Mouse (Mus musculus) heart, adult 9 months (tissue): ENCODE measurements around the gene Lcp1.

Experiments used
- DNase-seq, 2 experiments: peaks; one replicate each; pipeline ENCODE4 v3.0.0; 2022; ENCODE audit warnings: low spot score in 2 of 2

Lcp1 gene

DNA sequence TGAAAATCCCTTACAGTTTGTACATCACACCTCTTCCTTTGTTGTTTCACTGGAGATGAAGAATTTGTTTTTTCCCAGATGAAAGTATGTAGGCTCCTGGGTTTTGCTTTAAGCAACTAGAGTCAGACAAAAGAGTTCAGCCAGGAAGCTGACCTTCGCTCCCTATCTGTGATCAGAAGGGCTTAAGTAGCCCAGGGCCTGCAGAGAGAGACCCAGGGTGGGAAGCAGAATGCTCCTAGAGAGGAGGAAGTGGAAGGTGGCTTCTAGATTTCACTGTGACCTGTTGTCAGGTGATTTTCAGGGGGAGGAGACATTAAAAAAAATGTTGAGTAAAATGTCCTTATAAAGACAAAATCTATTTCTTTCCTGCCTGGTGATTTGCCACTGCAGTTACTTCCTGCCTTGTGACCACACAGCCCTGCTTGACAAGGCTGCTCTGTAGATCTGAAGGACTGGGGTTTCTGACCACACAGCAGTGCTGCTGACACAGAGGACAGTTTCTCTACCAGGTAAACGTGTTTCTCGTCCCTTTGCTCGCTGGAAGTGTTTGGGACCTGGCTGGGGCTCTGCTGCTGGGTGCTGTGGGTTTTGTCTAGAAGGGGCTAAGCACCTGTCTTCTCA is 45.6 kb downstream of the Lcp1 start:
- DNase-seq: peak; percentile 14 to 45

DNA sequence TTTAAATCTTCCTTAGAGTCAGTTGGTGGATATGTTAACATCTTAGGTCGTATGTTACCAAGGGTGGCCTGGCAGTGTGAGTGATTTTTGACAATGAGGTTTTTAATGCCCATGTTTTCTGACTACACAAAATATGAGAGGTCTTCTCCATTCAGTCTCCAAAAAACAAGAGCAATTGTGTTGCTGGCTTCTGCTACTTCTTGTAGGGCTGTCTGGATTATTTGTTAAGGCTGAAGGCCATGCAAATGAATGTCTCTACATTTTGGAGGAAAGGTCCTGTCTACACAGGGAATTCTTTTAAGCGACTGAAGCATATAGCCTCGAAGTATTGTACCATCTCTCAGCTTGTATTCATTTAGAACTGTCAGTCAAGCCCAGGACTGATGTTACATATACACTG is 46.5 kb downstream of the Lcp1 start:
- no peak for DNase-seq

DNA sequence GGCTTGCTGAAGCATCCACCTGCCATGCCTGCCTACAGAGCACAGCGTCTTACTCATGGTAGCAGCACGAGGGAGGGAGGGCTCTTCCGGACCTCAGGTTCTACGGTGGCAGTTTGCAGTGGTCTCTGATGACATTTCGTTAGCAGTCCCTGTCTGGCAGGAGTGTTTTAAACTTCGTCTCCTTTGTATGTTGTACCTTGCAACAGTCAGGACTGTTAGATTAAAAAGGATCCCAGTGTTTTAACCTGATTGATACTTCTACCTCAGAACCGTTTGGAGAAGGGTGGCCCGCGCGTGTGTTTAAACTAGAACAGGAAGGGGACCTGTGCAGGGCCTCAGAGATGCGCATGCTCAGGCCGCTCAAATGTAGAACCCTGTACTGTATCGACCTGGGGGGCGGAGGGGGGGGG is 47.5 kb downstream of the Lcp1 start:
- no peak for DNase-seq

DNA sequence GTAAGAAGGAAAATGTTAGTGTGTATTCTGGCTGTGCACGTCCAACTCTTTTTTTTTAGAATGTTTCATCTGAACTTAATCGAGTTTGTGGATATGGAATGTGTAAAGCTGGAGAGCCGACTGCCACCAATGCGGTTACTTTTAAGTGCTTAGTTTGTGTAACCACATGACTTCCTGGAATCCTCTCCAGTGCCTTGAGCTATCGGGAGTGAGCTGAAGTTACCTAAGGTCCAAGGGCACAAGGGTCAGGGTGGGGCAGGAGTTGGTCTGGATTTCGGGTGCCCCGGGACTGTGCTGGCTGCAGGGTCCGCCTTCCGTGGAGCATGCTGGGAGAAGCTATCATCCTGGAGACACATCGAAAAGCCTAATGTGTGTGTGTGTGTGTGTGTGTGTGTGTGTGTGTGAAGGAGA is 47.9 kb downstream of the Lcp1 start:
- DNase-seq: no peak

DNA sequence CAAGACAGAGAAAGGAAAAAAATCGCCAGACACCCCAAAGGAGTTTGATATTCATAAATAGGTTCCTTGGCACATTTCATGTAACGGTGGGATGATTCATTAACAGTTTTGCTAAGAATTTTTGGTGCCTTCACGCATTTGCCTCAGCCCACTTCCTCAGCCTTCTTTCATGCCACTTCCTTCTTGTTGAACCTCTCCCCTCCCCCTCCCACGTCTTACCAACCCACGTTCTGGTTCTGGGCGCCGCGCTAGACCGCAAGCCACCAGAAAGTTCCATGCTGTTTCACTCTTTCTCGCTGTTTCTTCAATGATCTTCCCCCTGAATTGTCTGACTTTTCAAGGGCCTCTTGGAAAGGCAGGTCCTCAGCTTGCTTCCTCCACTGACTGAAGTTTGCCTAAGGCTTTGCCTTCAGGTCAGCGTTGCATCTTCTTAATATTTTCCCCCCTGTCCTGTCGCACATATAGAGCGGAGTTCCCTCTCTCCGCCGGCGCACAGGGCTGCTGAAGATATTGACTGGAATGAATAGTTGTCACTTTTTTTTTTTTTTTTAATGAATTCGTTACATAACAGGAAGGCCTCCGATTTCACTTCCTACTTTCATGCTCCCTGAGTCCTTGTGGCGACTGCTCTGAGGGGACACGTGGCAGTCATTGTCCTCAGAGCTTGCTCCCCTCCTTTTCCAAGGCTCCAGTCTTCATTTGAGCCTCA is 48.5 kb downstream of the Lcp1 start:
- peak in 1 of 2 experiments; percentile 21 for DNase-seq

DNA sequence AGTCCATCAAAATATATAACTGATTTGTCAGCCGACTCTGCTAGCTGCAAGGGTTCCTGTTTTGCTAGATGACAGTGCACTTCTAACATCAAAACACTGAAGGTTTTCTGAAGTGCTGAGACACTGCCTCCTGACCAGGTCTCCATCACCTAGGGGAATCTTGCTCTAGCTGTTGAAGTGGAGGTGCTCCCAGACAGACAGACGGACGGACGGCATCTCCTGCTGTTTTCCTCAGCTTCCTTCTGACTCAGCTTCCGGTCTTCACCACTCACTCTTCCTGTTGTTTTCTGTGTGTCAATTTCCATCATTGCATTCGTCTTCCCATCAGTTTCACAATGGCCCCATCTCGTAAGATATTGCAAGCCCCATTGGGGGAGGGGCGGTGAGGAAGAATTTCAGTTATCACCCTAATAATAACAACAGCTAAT is 49.7 kb downstream of the Lcp1 start:
- DNase-seq: peak in 1 of 2 experiments; percentile 25

DNA sequence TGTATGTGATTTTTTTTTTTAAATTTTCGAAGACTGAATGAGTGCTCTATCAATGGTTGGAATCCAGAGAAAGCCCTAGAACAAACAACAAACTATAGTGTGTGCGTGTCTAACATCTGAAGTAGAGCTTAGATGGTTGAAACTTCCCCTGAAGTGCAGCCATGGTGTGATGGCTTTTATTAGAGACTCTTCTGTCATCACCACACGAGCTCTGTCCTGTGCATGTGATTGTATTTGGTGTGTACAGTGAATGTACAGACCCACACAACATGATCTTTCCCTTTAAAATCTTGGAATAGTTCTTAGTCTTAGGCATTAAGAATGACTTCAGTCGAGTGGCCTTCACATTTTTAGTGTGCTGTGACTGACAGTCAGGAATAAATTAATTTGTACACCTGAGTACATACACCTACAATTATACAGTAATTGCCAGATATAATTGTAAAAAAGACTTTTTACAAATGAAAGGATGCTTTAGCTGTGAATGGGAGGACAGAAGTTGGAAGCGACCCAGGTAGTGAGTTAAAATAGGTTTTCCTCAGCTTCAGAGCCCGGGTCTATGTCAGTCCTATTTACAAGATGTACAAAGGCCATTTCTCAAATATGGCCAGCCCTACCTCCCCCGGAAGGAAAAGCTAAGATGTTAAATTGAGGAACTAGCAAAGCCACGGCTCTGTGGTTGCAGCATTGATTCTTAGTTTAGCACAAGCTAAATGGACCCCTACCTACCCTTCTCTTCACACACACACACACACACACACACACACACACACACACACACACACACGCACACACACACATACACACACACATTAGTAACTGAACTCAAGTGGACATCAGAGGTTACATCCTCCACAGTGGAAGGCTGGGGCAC is 50.4 kb downstream of the Lcp1 start:
- DNase-seq: no peak

DNA sequence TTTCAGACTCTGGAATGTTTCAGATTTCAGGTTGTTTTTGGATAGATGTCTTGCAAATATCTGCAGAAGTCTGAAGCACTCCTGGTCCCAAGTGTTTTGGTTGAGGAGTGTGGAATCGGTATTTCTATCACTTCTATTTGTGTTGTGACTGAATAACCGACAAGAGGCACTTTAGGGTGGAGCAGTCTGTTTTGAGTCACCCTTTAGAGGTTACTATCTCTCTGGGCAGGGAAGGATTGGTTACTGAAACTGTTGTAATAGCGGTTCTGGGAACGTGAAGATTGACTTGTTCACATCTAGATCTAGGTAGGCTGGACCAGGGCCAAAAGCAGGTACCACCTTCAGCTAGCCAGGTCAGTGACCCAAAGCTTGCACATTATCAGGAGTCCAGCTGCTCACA is 51.5 kb downstream of the Lcp1 start:
- DNase-seq: no peak

DNA sequence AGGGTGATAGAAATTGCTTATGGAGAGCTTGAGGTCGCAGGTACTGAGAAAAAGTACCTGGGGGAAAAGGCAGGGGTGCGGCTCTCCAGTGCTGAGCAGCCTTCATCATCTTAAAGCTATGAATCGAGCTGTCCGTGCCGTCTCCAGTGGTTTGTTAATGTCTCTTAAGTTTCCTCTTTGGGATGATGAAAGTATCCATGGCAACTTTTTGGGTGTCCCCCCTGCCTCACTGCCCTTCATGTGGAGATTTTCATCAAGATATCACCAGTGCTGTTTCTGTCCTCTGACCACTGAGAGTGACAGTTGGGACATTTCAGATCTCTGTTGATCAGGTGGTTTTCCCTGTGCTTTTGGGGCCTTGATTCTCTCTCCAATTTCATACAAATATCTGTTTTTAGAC is 51.9 kb downstream of the Lcp1 start:
- DNase-seq: no peak

DNA sequence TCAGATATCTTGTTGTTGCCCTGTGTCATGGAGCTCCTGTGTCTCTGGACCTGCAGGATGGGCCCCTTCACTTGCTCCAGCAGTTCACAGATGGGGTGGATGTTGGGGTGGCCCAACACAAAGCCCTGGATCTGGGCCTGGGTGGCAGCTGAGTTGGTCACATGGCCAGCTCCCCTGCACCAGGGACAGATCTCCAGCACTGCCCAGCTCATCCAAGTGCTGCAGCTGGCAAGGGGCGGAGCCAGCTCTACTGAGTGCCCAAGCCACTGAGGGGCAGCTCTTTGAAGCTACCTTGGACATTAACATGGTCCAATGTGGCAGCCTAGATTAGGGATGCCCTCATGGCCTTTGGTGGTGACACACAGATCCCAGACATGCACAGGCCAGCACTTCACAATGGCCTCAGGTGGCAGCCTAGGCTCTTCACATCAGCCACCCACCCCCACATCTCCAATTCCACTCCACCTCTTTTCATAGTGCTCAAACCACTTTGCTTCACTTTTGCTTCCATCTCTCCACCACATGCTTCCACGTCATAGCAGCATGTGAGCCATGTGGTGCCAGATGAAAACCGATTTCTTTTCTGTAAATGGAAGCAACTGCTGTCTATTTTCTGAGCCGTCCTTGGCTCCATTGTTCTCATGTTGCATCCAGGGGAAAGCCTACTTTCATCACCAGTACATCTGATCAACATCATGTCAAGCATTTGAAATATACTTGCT is 53.3 kb downstream of the Lcp1 start:
- no peak for DNase-seq

DNA sequence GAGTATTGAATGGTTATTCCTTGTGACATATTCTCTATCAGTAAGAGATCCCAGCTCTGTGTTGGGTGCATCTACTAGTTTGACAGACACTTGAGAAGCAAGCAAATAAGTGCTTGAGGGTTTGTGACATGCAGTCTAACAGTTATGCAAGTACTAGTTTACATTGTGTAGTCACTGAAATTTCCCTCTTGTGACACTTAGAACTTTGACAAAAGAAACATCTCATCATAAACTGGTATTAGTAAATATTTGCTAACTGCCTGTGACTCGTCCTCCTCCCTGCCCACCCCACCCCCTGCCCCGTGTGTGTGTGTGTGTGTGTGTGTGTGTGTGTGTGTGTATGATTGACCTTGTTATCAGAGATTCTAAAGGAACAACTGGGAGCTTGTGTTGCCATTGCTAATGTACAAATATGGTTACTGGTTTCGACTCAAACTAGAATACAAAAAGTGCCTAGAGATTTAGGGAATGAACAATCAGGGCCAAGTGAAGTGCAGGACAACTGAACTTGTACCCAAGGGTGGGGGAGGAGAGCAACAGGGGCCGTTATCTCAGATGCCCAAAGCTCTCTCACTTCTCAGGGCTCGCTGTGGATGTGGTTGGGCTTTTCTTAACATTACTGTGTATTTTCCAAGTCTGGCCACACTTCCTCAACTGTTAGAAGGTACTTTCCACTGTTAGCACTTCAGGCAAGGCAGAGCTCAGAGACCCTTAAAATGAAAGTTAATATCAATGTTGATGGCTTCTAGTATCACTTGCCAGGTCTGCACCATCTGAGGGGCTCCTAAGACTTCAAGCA is 55.1 kb downstream of the Lcp1 start:
- no peak for DNase-seq

DNA sequence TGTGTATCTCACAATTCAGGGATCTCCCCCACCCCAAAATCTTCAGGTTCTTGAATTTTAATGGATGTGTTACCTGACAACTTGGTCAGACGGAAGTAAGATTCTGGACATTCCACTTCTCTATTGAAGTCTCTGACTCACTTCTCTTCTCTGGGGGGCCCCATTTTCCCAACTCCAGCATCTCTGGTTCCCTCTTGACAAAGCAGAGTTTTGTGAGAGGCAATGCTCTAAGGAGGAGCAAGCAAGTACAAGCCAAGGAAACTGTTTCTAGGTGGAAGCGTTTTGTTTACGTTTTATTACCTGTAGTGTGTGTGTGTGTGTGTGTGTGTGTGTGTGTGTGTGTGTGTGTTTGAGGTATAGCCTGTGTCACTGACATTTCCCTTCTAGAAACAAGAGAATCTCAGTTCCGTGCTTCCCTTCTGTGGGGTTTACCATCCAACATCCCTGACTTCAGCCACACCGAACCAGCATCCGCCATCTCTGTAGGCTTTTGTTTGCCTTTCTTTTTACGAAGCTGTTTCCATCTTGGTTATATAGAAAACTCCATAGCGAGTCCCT is 56.0 kb downstream of the Lcp1 start:
- no peak for DNase-seq

DNA sequence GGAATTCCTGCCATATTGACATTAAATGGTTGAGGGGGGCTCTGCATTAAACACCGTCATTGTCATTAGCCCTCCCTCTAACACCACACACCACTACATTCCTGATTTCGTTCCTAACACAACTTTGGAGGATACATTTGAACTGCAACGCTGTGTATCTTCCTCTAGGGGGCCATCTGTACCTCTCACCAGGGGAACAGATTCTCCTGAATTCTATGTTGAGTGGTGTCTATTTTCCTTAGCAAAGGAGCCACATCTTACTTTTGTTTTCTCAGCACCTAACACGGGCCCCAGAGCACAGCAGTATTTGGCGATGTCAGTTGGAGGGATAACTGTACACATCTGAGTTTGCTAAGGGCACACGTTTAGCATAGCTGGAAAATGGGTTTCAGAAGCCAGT is 57.6 kb downstream of the Lcp1 start:
- no peak for DNase-seq

DNA sequence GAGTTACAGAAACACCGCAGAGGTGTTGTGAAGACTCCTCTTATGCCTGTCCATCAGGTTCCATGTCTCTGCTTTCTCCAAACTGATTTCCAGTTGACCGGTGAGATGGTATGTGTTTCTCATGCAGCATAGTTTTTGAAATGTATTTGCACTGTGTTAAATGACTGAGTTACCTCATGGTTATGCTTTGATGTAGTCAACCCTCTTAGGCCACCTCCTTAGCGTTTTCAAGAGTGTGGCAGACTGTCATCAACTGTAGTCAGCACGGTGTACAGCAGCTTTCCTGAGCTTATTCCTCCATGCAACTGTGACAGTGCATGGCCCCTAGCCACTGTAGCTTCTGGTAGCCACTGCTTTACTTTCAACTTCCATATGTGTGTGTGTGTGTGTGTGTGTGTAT is 58.1 kb downstream of the Lcp1 start:
- DNase-seq: no peak

DNA sequence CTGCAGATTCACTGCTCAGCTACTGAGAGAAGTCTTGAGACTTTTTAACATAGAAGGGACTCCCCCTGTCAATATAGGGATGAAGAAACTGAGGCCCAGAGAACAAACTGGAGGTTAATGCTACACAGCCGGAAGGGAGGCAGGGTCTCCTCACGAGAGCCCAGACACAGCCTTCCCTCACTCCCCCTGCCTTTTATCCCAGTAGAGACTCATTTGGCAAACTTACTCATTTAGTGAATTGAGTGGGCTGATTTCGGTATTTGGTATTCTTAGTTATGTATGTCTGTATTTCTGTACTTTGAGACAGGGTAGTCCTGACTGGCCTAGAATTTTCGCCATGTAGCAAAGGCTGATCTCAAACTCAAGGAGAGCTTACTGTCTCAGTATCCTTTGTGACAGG is 59.8 kb downstream of the Lcp1 start:
- DNase-seq: no peak

DNA sequence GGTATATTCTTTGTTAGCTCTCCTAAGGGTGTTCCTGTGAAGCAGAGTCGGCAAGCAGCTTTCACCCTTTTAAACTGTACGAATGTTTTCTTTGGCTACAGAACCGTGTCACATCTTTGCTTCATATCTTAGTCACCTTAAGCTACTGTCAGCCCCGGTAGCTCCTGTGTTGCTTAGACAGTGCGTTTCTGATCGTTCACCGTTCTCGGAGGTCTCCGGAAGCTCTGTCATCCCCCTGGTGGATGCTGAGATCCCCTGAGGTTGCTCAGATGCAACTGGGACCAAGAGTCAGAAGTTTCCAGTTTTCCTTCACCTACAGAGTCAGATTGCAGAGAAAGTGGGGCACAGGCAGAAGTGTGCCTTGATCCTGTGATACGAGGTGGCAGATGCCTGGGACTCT is 61.5 kb downstream of the Lcp1 start:
- DNase-seq: no peak

DNA sequence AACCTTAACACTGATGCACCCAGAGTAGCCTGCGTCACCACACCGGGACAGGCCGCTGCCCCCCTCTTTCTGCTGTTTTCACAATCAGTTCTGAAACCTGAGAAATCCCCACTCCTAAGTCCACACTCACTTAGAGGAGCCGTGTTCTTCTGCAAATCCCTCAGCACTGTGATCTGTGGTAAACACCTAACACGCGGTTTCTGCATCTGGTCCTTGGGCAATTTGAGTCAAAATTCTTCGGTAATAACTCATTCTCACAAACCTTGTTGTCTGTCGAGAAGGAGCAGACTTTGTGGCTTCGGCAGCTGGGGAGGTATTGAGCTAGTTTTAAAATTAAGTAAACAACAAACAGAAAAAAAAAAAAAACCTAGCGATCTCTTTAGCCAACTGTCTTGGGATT is 62.0 kb downstream of the Lcp1 start:
- no peak for DNase-seq

DNA sequence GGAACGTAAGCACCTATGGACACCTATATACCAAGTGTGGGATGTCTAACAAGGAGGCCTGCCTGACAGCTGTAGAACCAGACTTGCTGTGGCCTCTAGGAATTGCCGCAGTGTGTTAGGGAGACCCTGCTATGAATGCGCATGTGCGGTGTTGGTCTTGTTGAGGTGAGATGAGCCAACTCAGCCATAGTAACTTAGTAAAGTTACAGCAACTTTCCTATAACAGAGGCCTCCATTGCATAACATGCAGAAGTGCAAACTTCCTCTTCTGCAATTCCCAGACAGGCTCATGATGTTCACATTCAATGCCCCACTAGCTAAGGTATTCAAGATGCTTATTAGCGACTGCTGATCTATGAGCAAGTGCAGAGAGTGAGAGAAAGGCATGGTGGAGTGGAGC is 64.6 kb downstream of the Lcp1 start:
- peak in 1 of 2 experiments; percentile 7 for DNase-seq

DNA sequence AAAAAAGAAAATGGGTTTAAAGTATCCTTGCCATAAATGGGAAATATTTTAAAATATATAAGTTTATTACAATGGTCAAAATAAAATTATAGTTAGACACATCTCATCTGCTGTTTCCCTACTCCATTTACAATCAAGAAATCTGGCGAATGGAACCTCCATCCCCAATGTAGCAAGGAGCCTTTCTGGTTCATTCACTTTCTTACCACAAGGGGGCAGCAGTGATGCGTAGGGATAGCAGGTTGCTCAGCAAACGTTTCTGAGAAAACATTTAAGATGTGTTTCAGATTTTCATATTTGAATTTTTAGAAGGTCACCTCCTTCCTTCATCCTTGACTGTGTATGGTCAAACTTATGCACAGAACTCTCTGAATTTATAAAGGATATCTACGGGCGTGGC is 66.1 kb downstream of the Lcp1 start:
- no peak for DNase-seq

DNA sequence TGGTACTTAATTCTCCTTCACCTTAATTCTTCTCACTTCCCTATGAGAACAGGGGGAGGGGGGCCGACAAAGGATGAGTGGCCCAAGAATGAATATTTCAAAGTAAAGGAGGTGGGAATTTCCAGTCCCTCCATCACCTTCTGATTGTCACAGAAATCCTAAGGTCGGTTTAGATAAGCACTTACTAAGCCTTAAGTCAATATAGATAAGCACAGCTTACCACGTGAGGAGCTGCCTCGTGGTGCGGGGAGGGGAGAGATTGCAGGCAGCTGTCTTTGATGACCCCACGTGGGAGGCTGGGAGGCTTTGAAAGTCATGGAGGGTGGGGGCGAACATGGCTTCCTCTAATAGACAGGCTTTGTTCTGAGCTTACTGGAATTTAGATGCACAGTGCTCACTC is 66.8 kb downstream of the Lcp1 start:
- DNase-seq: no peak
